ENCODE assay signal across 10 mouse cellular contexts in the genomic region with DNA sequence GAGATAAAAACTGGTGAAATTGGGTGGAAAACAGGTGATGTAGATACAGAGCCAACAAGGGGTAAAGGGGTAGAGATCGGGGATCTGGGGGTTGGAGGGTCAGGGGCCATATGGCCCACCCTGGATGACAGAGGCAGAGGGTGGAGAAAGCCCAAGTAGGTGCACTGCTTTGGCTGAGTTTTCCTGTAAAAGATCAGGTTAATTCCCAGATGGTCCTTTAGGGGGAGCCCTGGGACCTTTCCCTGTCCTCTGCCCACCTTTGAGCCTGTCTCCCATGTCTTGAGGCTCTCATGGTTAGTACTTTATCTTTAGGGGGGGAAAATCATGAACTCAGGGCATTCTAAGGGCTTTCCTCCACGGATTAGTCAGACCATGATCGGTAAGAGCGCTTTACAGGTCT.
DNase-seq lines count a peak whose midpoint lies in the region; ATAC-seq and TF ChIP-seq lines count a peak whose summit lies in the region.
"Had no signal": no experiment of that assay in that cellular context is flagged by ENCODE, and none has a peak within 500 bp of the region (broad histone marks: within the 10 kb centered on the region; RNA-seq: fewer than 3 reads in every experiment).

No protein-coding gene starts in this region.

- no peaks in the 10 kb centered on the region for H3K4me1 ChIP-seq in kidney, adult 2 months (ENCODE audit: control insufficient read depth, insufficient read depth, low read length)
- no peaks in the 10 kb centered on the region; the same call in 1 of the 2 replicates for H3K4me1 ChIP-seq in cerebellum, adult 2 months (ENCODE audit: control insufficient read depth, insufficient read depth, low read length)
- H3K4me1 ChIP-seq in liver, embryonic 11.5 days (replicated peaks; ENCODE audit: control insufficient read depth, insufficient read depth, low read length): no peaks in the 10 kb centered on the region
- H3K4me1 ChIP-seq: embryonic facial prominence, embryonic 15.5 days; limb, embryonic 15.5 days had no signal

- TF ChIP-seq POLR2A in kidney, adult 2 months (IDR thresholded peaks at IDR 0.05; ENCODE audit: low read depth, low read length): no peak
- no peak for TF ChIP-seq POLR2A in cerebellum, adult 2 months (IDR thresholded peaks at IDR 0.05; ENCODE audit: borderline replicate concordance, insufficient read depth, low read length)

- peak; percentile 25 for DNase-seq in kidney, adult 2 months
- no peak for DNase-seq in kidney, adult 11 months
- DNase-seq in MEL-GATA-1-ER (ENCODE audit: extremely low read depth, low read depth): peak; percentile 5
- peak; percentile 28 to 29 for DNase-seq in cerebellum, adult 2 months
- DNase-seq in forelimb bud, embryonic 11.5 days (ENCODE audit: low read depth, low spot score): peak; percentile 56
- DNase-seq in liver, embryonic 11.5 days (ENCODE audit: low spot score): no peak
- DNase-seq in right cerebral cortex, postnatal 10 days (ENCODE audit: low spot score in 2 of 2): peak; percentile 39 to 40
- no peak for DNase-seq in gastrocnemius, postnatal 36 days

- no peak overlapping the region for H3K9ac ChIP-seq in liver, embryonic 11.5 days (ENCODE audit: low read depth, low read length)
- H3K9ac ChIP-seq: embryonic facial prominence, embryonic 15.5 days; limb, embryonic 15.5 days had no signal

- H3K27ac ChIP-seq in kidney, adult 2 months (ENCODE audit: insufficient read depth, low read depth, low read length): no peak overlapping the region
- no peak overlapping the region for H3K27ac ChIP-seq in cerebellum, adult 2 months (ENCODE audit: insufficient read depth, low read length)
- no peak overlapping the region for H3K27ac ChIP-seq in liver, embryonic 11.5 days (ENCODE audit: low read depth, low read length)
- H3K27ac ChIP-seq: embryonic facial prominence, embryonic 15.5 days; limb, embryonic 15.5 days had no signal

- no peak overlapping the region for H3K4me3 ChIP-seq in kidney, adult 2 months (ENCODE audit: insufficient read depth, low read depth, low read length)
- no peak overlapping the region for H3K4me3 ChIP-seq in cerebellum, adult 2 months (replicated peaks; ENCODE audit: insufficient read depth, low read depth, low read length)
- H3K4me3 ChIP-seq in liver, embryonic 11.5 days (ENCODE audit: low read depth, low read length): no peak overlapping the region
- H3K4me3 ChIP-seq: embryonic facial prominence, embryonic 15.5 days; limb, embryonic 15.5 days had no signal

- no peaks in the 10 kb centered on the region for H3K9me3 ChIP-seq in liver, embryonic 11.5 days (ENCODE audit: control insufficient read depth, low read length)
- H3K9me3 ChIP-seq: embryonic facial prominence, embryonic 15.5 days; limb, embryonic 15.5 days had no signal

- no peaks in the 10 kb centered on the region for H3K27me3 ChIP-seq in kidney, adult 2 months (replicated peaks; ENCODE audit: control insufficient read depth, insufficient read depth, low read length)
- H3K27me3 ChIP-seq in cerebellum, adult 2 months (ENCODE audit: control insufficient read depth, insufficient read depth, low read length): no peaks in the 10 kb centered on the region; the same call in 1 of the 2 replicates
- H3K27me3 ChIP-seq in liver, embryonic 11.5 days (replicated peaks; ENCODE audit: control insufficient read depth, insufficient read depth, low read length): no peaks in the 10 kb centered on the region
- H3K27me3 ChIP-seq: embryonic facial prominence, embryonic 15.5 days; limb, embryonic 15.5 days had no signal

- ATAC-seq in liver, embryonic 11.5 days (replicated peaks; ENCODE audit: low FRiP score): peak; percentile 15; the same call in 1 of the 2 replicates

- 32% methylated on average over 4 of the region's 4 CpGs for WGBS in kidney, adult 2 months
- WGBS in cerebellum, adult 2 months: 31% methylated on average over 4 of the region's 4 CpGs
- WGBS in liver, embryonic 11.5 days: 19% methylated on average over 4 of the region's 4 CpGs

- no peak overlapping the region for H3K4me2 ChIP-seq in liver, embryonic 11.5 days
- H3K4me2 ChIP-seq: embryonic facial prominence, embryonic 15.5 days; limb, embryonic 15.5 days had no signal

- no peaks in the 10 kb centered on the region for H3K36me3 ChIP-seq in kidney, adult 2 months (ENCODE audit: control insufficient read depth, insufficient read depth, low read length)
- H3K36me3 ChIP-seq in liver, embryonic 11.5 days (ENCODE audit: control insufficient read depth, insufficient read depth, low read length): no peaks in the 10 kb centered on the region
- H3K36me3 ChIP-seq: embryonic facial prominence, embryonic 15.5 days; limb, embryonic 15.5 days had no signal

- intact Hi-C loops in gastrocnemius, postnatal 36 days (cut with DNase I): loop anchor here (10.0 kb wide), 1 partner anchor 422 kb away; no protein-coding TSS in a partner anchor

- TF ChIP-seq CTCF in kidney, adult 2 months (conservative IDR thresholded peaks at IDR 0.05; ENCODE audit: insufficient read depth, insufficient read length, low read depth, low read length): peak; percentile 58
- TF ChIP-seq CTCF in cerebellum, adult 2 months (IDR thresholded peaks at IDR 0.05; ENCODE audit: borderline replicate concordance, insufficient read depth, low read depth, low read length): peak; percentile 70; the same call in 1 of the 2 replicates

Comparison
In these comparisons a context has a peak if more than half of its experiments do, and no peak if none do; other contexts are left out.
1. DNase-seq: peak in kidney, adult 2 months (single experiment), MEL-GATA-1-ER (single experiment), cerebellum, adult 2 months (2 of 2), forelimb bud, embryonic 11.5 days (single experiment) and right cerebral cortex, postnatal 10 days (2 of 2); none in kidney, adult 11 months (single experiment), liver, embryonic 11.5 days (single experiment) and gastrocnemius, postnatal 36 days (0 of 2).